Mouse (Mus musculus): ENCODE measurements around the gene Osbpl9.

DNA sequence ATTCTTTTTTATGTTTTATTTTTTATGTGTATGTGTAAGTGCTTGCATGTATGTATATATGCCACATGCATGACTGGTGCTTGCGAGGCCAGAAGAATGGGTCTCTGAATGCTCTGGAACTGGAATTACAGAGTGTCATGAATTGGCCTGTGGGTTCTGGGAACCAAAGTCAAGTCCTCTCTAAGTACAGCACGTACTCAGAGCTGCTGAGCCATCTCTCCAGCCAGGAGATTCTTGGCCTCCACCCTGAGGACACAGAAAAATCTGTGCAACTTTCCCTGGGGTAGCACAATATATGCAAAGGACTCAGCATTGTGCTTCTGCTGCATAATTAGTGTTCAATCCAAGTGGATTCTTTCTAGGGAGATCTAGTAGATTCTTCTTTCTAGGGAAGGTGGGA, 8.2 kb upstream of the Osbpl9 start:
- no peak for TF ChIP-seq POLR2A (IDR thresholded peaks at IDR 0.05; ENCODE audit: insufficient read length, low read depth)
- no peak for TF ChIP-seq POLR2AphosphoS2 (IDR thresholded peaks at IDR 0.05; ENCODE audit: insufficient read length, low read depth)
- no peak for TF ChIP-seq TCF3 (IDR thresholded peaks at IDR 0.05; ENCODE audit: insufficient read length, low read depth)
- TF ChIP-seq E2F4 (IDR thresholded peaks at IDR 0.05; ENCODE audit: insufficient read depth) = no peak
- no peak for TF ChIP-seq MAX (IDR thresholded peaks at IDR 0.05; ENCODE audit: low read depth)
